Mouse (Mus musculus): ENCODE measurements around the gene Scrn2.

DNA sequence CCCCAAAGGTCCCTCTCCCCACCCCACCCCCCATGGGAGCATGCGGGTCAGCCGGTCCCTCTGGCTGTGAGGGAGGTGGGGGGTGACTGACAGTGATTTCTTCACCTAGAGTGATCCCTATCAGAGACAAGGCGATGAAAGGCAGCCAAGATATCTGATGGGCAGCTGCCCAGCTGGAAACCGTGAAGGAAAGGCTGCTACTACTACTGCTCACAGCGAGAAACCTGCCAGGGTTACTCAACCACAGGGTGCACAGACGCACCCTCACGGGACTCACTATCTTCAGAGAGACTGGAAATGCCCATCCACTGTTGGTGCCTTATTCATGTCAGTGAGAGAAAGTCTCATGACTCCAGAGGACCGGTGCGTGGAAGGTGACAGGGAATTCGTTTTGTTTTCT, 4.8 kb upstream of the Scrn2 start:
- no peak for TF ChIP-seq CTCF (IDR thresholded peaks at IDR 0.05; ENCODE audit: low read depth)
- TF ChIP-seq EP300 (IDR thresholded peaks at IDR 0.05; ENCODE audit: low read depth): no peak

Measured in liver, embryonic 14.5 days (tissue).